Mouse (Mus musculus) gastrocnemius, adult 2 months (tissue): ENCODE results near the gene Phactr1. TPM values are rescaled to one million over a fixed set of nuclear protein-coding genes. Genes with fewer than 3 reads are reported as not detected.

Experiments used
- DNase-seq: peaks from one replicate; pipeline ENCODE4 v3.0.0; 2022
- H3K27ac ChIP-seq: fragments of 200-600 bp; 2 replicates; pipeline ENCODE4 v1.8.1; 2022; ENCODE audit warnings: mild to moderate bottlenecking
- H3K4me3 ChIP-seq: fragments of 200-600 bp; 2 replicates; pipeline ENCODE4 v1.8.1; 2022; ENCODE audit warnings: mild to moderate bottlenecking, moderate library complexity
- CTCF ChIP-seq: fragments of 200-600 bp; IDR thresholded peaks from 2 replicates; pipeline ENCODE4 v1.8.1; 2022; ENCODE audit warnings: antibody characterized with exemption, mild to moderate bottlenecking, moderate library complexity
- intact Hi-C: fragments of 180-260 bp; cut with DNase I; formaldehyde crosslinking; loops from one replicate; pipeline ENCODE4 v1.15.1; 2025
- total RNA-seq, 2 experiments: library from RNA; stranded (reverse); gene quantifications; 2 replicates each; pipeline ENCODE4 v1.2.3; 2021

The Phactr1 gene
- total RNA-seq, 2 experiments from 2014 or later: 1.5 to 2.1 TPM

DNA sequence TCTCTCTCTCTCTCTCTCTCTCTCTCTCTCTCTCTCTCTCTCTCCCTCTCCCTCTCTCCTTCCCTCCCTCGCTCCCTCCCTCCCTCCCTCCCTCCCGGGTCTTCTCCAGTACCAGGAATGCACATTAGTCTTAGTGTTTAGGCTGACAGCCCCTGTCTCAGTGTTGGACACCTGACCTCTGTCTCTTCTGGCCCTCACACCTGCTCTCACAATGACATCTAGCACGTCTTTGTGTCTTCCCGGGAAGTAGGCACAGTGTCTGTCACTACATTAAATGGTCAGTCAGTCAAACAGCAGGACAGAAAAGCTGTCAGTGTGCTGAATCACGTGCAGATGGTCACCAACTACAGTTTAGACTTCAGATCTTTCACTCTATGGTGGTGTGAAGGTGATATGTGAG lies 273.7 kb downstream of the Phactr1 start:
- intact Hi-C loops: no loop called here

DNA sequence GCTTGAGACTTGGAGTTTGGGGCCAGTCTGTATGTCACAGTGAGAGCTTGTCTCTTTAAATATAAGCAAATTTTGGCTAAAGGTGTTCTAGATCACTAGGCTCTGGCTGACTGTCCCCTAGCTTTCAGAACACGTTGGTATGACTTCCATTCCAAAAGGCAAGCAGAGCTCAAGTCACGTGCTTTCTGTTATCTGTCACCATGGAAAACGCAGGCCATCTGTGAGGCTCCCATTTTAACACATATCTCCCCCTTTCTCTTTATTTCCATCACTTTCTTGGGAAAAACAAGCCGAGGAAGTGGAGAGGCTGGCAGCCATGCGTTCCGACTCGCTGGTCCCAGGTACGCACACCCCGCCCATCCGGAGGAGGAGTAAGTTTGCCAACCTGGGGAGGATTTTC lies 275.9 kb downstream of the Phactr1 start:
- DNase-seq: no peak
- Histone ChIP-seq H3K27ac (no peak overlapping the region), H3K4me3 (no peak overlapping the region)
- intact Hi-C loops: no loop called here
- TF ChIP-seq CTCF: no peak

More for the DNA sequence above, 273.7 kb downstream of the Phactr1 start:
- DNase-seq: no peak
- H3K4me3 ChIP-seq: no peak overlapping the region
- no peak for TF ChIP-seq CTCF
- no peak overlapping the region for H3K27ac ChIP-seq

DNA sequence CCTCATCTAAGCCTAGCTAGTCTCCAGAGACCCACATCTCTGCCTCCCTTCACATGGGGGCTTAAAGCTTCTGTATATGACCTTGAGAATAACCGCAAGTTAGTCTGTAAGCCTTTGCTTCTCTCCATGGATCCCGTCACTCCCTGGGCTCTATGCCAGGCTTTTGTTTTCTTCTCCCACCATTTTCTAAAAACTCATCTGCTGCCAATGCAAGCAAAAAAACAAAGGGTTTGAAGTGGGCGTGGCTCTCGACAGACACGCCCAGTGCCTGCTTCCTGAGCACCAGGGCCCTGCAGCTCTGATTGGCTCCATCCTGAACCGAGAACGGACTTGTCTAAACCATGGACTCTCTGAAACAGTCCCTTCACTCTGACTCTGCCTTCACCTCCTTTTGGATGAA lies 277.4 kb downstream of the Phactr1 start:
- intact Hi-C loops: no loop called here
- TF ChIP-seq CTCF: no peak
- DNase-seq: no peak
- H3K27ac ChIP-seq: no peak overlapping the region
- no peak overlapping the region for H3K4me3 ChIP-seq

DNA sequence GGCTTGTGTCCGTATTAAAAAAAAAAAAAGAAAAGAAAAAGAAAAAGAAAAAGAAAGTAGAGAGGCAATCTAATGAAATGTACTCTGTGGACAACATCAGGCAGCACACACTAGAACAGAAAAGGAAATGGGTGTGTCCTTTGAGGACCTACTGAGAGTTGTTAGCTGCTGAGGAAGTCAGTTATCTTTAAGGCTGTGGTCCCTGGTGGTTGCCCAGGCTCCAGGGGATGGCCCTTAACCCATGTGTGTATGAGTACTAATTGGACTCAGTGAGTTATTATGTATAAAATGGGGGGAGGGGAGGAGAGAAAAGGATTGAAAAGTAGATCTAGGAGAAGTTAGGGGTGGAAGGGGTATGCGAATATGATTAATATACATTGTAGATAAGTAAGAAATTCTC lies 278.4 kb downstream of the Phactr1 start:
- no peak for TF ChIP-seq CTCF
- Histone ChIP-seq H3K27ac (no peak overlapping the region), H3K4me3 (no peak overlapping the region)
- intact Hi-C loops: no loop called here
- no peak for DNase-seq

DNA sequence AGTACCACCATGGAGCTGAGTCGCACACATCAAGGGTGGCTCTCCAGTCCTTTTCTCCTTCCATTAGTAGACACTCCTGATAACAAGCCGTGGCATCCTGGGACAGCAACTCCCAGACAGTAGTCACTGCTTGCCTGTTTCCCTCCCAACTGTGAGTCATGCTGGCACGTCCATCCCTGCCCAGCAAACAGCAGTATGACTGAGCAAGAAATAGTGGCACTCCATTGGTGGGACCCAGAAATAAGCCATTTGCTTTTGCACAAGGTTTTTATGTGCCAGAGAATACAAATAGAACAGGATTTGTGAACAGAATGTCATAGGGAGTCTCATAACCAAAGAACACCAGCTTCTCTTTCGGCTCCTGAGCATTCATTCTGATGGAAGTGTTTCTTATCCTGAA lies 281.1 kb downstream of the Phactr1 start:
- intact Hi-C loops: no loop called here
- H3K27ac ChIP-seq: no peak overlapping the region
- H3K4me3 ChIP-seq: no peak overlapping the region
- TF ChIP-seq CTCF: no peak
- no peak for DNase-seq

DNA sequence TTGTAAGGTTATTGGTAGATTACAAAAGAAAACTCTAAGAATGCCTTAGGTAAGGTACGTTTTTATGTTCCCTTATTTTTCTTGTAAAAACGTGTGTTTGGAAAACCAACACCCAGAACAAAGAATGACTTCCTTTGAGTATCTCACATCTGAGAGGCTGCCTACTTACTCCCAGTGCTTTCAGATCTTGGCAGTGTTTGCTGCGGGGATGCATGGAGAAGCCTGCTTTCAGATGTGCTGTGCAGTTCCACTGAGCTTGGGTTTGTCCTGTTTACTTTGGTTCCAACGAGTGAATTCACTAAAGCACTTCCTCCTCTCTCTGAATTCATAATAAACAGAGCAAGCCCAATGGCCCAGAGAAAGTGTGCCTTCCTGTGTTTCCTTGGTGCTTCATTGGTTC lies 288.1 kb downstream of the Phactr1 start:
- no peak for TF ChIP-seq CTCF
- Histone ChIP-seq H3K4me3 (no peak overlapping the region), H3K27ac (no peak overlapping the region)
- no peak for DNase-seq
- intact Hi-C loops: no loop called here

DNA sequence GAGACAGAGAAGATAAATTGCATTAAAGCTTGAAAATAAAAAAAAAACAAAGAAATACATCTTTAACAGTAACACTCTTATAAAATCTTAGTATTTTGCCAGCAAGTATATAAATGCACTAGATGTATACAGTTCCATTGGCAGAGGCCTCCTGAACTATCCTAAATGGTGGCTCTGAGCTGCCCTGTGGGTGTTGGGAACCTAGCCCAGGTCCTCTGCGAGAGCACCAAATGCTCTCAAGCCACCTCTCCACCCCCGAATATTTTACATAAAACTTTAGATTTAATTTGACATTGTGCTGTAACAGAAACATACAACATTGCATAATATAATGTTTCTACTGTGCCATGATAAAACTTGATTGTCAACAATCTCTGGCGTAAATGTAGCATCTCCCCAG lies 293.1 kb downstream of the Phactr1 start:
- Histone ChIP-seq H3K4me3 (no peak overlapping the region), H3K27ac (no peak overlapping the region)
- TF ChIP-seq CTCF: no peak
- no peak for DNase-seq
- intact Hi-C loops: no loop called here

DNA sequence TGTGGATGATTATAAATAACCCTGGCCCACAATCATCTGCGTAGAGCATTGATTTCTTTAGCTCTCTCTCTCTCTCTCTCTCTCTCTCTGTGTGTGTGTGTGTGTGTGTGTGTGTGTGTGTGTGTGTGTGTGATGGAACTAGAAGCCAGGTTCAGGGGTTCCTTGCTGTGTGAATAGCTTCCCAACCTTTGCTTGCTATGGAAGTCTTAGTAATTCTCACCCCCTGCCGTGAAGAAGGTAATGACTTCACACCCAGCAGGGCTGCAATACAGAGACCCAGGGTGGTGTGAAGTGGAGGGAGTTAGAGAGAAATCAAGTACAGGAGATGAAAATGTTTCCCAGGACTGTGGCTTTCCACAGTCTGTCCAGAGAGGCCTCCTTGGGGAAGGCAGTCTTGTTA lies 293.5 kb downstream of the Phactr1 start:
- H3K27ac ChIP-seq: no peak overlapping the region
- no peak overlapping the region for H3K4me3 ChIP-seq
- no peak for DNase-seq
- TF ChIP-seq CTCF: no peak
- intact Hi-C loops: no loop called here

DNA sequence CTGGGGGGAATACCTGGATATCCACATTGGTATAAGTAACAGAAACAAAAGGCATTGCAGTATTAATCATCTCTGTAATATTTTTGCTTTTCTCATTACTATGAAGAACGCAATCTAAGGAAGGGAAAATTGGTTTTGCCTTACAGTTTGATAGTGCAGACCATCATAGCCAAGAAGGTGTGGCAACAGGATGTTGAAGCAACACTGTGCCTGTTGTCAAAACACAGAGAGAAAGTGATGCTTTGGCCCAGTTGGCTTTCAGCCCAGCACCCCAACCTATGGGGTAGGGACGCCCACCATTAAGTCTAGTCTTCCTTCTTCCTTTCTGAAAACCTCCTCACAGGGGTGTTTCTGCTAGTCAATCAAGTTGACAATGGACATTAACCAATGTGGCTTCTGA lies 294.1 kb downstream of the Phactr1 start:
- H3K4me3 ChIP-seq: no peak overlapping the region
- no peak overlapping the region for H3K27ac ChIP-seq
- intact Hi-C loops: no loop called here
- no peak for TF ChIP-seq CTCF
- no peak for DNase-seq

DNA sequence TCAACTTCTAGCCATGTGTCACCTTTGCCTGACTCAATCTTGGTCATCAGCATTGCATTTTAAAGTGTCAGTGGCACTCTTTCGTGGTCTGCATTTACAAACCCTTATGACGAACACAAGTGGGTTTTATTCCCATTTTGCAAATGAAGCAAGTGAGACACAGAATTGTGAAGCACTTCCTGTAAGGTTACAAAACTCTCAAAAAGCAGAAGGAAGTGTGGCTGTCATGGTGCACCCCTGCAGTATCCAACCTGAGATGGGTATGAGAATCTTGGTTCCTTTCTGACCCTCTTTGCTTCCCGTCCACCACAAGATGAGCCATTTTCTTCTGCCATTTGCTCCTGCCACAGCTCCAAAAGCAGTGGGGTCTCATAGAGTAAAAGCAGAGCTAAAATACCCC lies 295.7 kb downstream of the Phactr1 start:
- Histone ChIP-seq H3K4me3 (no peak overlapping the region), H3K27ac (no peak overlapping the region)
- no peak for DNase-seq
- no peak for TF ChIP-seq CTCF
- intact Hi-C loops: no loop called here

DNA sequence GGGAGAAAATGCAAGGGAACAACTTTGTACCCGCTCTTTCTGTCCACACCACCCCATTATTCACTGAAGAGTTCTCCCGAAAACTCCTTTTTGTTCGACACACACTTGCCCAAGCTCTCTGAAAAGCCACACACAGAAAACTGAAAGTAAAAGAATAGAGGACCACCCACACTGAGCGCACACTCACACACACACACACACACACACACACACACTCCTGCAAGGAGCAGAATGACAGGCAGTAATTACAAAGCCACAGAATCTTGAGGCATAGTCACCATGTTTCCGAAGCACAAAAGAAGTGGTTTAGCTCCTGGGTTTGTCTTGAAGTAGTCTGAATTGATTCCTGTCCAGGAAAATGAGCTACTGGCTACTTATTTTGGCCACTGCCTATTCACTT lies 296.5 kb downstream of the Phactr1 start:
- intact Hi-C loops: no loop called here
- TF ChIP-seq CTCF: no peak

DNA sequence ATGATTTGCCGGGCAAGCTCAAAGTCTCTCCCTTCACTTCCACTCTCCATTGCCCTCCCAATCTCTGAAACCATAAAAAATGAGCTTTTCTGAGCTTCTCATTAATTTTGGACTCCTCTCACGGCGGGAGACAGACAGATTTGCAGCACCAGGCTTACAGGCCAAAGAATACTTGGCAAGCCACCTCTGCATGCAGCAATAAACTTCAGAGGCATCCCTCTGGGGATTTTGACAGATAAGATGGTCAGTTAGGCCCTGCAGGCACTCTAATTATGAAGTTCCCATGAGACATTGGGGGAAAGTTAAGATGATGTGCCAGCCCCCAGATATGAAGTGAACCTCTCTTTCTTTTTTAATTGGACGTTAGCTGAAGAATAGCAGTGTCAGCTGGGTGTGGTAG lies 300.2 kb downstream of the Phactr1 start:
- DNase-seq: no peak

More for the DNA sequence above, 296.5 kb downstream of the Phactr1 start:
- DNase-seq: no peak
- H3K27ac ChIP-seq: no peak overlapping the region
- H3K4me3 ChIP-seq: no peak overlapping the region

DNA sequence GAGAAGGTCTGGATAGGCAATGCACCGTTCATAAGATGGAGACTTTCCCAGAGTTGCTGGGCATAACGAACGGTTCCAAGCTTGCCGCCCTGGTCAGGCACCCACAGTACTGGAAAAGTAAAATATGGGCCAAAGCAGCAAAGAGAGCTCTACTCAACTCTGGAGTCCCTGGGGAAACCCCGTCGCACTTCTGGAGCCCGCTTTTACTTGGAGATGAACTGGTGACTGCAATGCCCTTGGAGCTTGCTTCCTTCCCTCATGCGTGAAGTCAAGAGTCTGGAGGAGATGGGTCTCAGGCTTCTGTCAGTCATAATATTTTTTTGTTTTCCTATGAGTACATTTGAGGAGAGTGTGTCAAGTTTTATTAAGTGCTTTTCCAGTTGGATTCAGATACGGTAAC lies 302.2 kb downstream of the Phactr1 start:
- DNase-seq: no peak
- Histone ChIP-seq H3K27ac (no peak overlapping the region), H3K4me3 (no peak overlapping the region)
- no peak for TF ChIP-seq CTCF
- intact Hi-C loops: no loop called here

More for the DNA sequence above, 300.2 kb downstream of the Phactr1 start:
- no peak for TF ChIP-seq CTCF
- intact Hi-C loops: no loop called here
- no peak overlapping the region for H3K27ac ChIP-seq
- no peak overlapping the region for H3K4me3 ChIP-seq

DNA sequence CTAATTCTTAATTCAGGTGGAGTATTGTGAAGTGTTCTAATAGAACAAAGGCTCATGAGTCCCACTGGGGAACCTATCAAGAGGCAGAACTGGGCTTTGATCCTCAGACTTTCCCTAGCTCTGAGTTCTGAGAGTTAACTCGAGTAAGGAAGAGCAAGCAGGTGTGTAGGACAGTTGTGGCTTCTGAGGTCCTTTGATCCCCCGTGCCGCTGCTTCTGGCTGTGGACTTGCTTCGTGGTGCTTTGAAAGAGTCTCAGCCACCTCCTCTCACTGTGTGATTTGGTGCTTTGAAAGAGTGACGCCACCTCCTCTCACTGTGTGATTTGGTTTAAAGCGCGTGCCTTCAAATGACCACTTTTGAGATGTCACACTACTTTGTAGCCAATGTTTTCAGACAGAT lies 305.4 kb downstream of the Phactr1 start:
- no peak for TF ChIP-seq CTCF
- DNase-seq: no peak
- H3K4me3 ChIP-seq: no peak overlapping the region
- intact Hi-C loops: no loop called here
- no peak overlapping the region for H3K27ac ChIP-seq
